Mouse (Mus musculus) heart, adult 2 months (tissue): Measurements from ENCODE around the gene Six4. TPM values are rescaled to one million over a fixed set of nuclear protein-coding genes. Genes with fewer than 3 reads are reported as not detected.

Source experiments
- DNase-seq, 2 experiments: peaks; one replicate each; pipeline ENCODE4 v3.0.0; 2021
- H3K27ac ChIP-seq: fragments of 200-600 bp; 2 replicates; pipeline ENCODE4 v1.8.1; 2022
- H3K27me3 ChIP-seq: fragments of 200-500 bp; 2 replicates; pipeline ENCODE4 v1.6.1; 2012; ENCODE audit warnings: mild to moderate bottlenecking, low read length, inconsistent platforms, mixed read lengths; ENCODE audit not compliant: control insufficient read depth, insufficient read depth
- H3K36me3 ChIP-seq: fragments of 200-500 bp; 2 replicates; pipeline ENCODE4 v1.6.1; 2012; ENCODE audit warnings: low read length, inconsistent platforms; ENCODE audit not compliant: control insufficient read depth, insufficient read depth
- H3K4me1 ChIP-seq: fragments of 200-500 bp; 2 replicates; pipeline ENCODE4 v1.6.1; 2011; ENCODE audit warnings: low read length; ENCODE audit not compliant: control insufficient read depth, insufficient read depth
- H3K4me3 ChIP-seq: fragments of 200-600 bp; 2 replicates; pipeline ENCODE4 v1.8.1; 2022
- H3K79me2 ChIP-seq: fragments of 200-500 bp; replicated peaks from 2 replicates; pipeline ENCODE4 v1.6.1; 2012; ENCODE audit warnings: mild to moderate bottlenecking, inconsistent platforms, low read length, moderate library complexity, mixed read lengths; ENCODE audit not compliant: control insufficient read depth, insufficient read depth
- H3K9ac ChIP-seq: fragments of 200-500 bp; 2 replicates; pipeline ENCODE4 v1.6.1; 2012; ENCODE audit warnings: low read depth, mild to moderate bottlenecking, control low read depth, inconsistent platforms, low read length, mixed read lengths
- CTCF ChIP-seq: fragments of 200-600 bp; IDR thresholded peaks from 2 replicates; pipeline ENCODE4 v1.8.1; 2022; ENCODE audit warnings: antibody characterized with exemption, mild to moderate bottlenecking, moderate library complexity
- EP300 ChIP-seq: fragments of 200-500 bp; IDR thresholded peaks from 2 replicates; pipeline ENCODE4 v1.6.1; 2011; ENCODE audit warnings: low read depth, low read length, control low read depth; ENCODE audit not compliant: insufficient read depth
- POLR2A ChIP-seq: fragments of 200-500 bp; IDR thresholded peaks from 2 replicates; pipeline ENCODE4 v1.6.1; 2011; ENCODE audit warnings: mild to moderate bottlenecking, low read depth, low read length, control low read depth; ENCODE audit not compliant: insufficient read depth
- WGBS: fragments of 180-500 bp; shearing (Covaris S2); methylation state at CpG from one replicate; pipeline ENCODE4 v1.1.7; 2018; 5-methylcytosine and 5-hydroxymethylcytosine counted together
- intact Hi-C: fragments of 180-260 bp; cut with DNase I; formaldehyde crosslinking; loops from one replicate; pipeline ENCODE4 v1.15.1; 2025
- polyA plus RNA-seq: library from polyadenylated mRNA; depleted of rRNA; stranded (reverse); fragments of >200 nt; gene quantifications from 2 replicates; pipeline ENCODE4 v1.2.3, GENCODE M21; 2012
- total RNA-seq, 2 experiments: library from RNA; stranded (reverse); gene quantifications; 2 replicates each; pipeline ENCODE4 v1.2.3; 2021

Six4 gene
- total and polyA plus RNA-seq, 3 experiments: 1.6 to 6.8 (median 3.9) TPM

- intact Hi-C loops: no loop called here
- no peak overlapping the region for H3K4me3 ChIP-seq
- no peaks in the 10 kb centered on the region for H3K79me2 ChIP-seq
- no peaks in the 10 kb centered on the region for H3K36me3 ChIP-seq
- no peak overlapping the region for H3K9ac ChIP-seq
- 67% methylated on average over 3 of the region's 3 CpGs for WGBS
- peaks cover 1% of the 10 kb centered on the region; the same call in 1 of the 2 replicates for H3K4me1 ChIP-seq
- TF ChIP-seq CTCF (no peak), EP300 (no peak), POLR2A (no peak)
- no peak for DNase-seq
- H3K27me3 ChIP-seq: no peaks in the 10 kb centered on the region
- no peak overlapping the region for H3K27ac ChIP-seq
Observed at GRCm38 (mm10) chr12:73140732-73141131, 27.5 kb upstream of the Six4 start.

DNA sequence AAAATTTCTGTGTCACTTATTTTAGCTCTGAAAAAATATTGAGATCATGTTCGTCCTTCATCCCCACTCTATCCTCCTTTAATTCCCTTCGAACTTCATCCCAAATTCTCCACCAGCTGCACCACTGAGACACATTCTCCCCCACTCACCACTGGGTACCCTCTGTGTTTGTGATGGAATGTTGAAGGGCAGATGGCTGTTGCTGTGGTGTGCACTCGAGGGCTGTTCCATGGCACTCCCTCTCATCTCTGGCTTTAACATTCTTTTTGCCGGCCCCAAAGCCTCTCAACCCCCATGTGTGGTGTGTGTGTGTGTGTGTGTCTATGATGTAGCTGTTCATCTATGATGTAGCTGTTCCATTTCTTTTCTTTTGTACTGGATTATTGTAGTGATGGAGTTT is 12.0 kb upstream of the Six4 start:
- no peak for DNase-seq
- WGBS: 59% methylated on average over 4 of the region's 4 CpGs
- no peak overlapping the region for H3K27ac ChIP-seq
- no peaks in the 10 kb centered on the region for H3K27me3 ChIP-seq
- no peak for TF ChIP-seq POLR2A
- TF ChIP-seq EP300: no peak
- no peak for TF ChIP-seq CTCF
- no peak overlapping the region for H3K9ac ChIP-seq
- H3K79me2 ChIP-seq: peaks cover 7% of the 10 kb centered on the region
- no peak overlapping the region for H3K4me3 ChIP-seq
- peaks cover 3% of the 10 kb centered on the region for H3K36me3 ChIP-seq
- intact Hi-C loops: no loop called here
- H3K4me1 ChIP-seq: no peaks in the 10 kb centered on the region; the same call in 1 of the 2 replicates

DNA sequence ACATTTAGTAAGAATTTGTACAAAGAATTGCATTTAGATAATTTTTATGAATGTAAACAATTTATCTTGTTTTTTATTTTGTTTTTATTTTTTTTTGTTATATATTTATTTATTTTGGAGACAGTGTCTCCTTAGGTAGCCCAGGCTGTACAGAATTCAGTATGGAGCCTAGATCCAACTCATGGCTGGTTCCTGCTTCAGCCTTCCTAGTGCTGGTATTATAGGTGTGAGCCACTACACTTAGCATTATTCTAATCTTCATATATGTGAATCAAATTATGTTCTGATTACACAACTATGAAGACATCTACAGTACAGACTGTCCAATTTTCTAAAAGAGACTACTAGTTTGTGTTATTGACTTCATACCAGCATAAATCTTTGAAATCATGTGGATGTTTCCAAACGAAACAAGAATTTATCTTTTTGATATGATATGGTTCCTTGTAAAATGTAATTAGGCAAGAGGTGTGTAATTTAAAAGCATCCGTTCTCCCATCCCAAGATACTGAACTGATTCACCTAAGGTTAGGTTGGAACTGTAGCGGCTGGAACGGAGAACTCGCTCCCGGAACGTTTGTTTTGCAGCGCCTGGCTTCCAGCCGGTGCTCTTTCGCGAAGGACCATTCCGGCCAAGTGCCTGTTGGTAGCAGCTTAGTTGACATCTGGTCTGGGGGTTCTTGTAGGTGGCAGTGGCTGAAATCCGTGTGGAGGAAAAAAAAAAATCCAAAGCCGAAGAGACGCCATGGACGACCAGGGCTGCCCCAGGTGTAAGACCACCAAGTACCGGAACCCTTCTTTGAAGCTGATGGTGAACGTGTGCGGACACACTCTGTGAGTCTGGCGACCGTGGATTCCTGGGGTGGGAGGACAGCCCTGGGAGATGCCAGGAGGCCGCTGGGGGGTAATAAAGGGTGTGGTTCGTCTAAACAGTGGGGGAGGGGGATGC is 10.1 kb upstream of the Six4 start, which contains the start of gene Mnat1:
Gene Mnat1 (plus strand): TSS at position 625 of the 949 bp plus-strand sequence.
- WGBS: 2% methylated on average over 23 of the region's 23 CpGs
- peaks cover 3% of the 10 kb centered on the region for H3K36me3 ChIP-seq
- no peak for TF ChIP-seq CTCF
- peak; percentile 65; the same call in 1 of the 2 replicates for TF ChIP-seq EP300
- peak; percentile 81 for TF ChIP-seq POLR2A
- H3K27ac ChIP-seq: peak within 1 kb of the TSS; percentile 76
- intact Hi-C loops: no loop called here
- H3K4me1 ChIP-seq: no peaks in the 10 kb centered on the region; the same call in 1 of the 2 replicates
- peaks cover 5% of the 10 kb centered on the region for H3K79me2 ChIP-seq
- H3K27me3 ChIP-seq: no peaks in the 10 kb centered on the region
- H3K9ac ChIP-seq: peak within 1 kb of the TSS; percentile 56
- peak within 1 kb of the TSS; percentile 69 for H3K4me3 ChIP-seq
- peak; percentile 84 to 92 for DNase-seq

DNA sequence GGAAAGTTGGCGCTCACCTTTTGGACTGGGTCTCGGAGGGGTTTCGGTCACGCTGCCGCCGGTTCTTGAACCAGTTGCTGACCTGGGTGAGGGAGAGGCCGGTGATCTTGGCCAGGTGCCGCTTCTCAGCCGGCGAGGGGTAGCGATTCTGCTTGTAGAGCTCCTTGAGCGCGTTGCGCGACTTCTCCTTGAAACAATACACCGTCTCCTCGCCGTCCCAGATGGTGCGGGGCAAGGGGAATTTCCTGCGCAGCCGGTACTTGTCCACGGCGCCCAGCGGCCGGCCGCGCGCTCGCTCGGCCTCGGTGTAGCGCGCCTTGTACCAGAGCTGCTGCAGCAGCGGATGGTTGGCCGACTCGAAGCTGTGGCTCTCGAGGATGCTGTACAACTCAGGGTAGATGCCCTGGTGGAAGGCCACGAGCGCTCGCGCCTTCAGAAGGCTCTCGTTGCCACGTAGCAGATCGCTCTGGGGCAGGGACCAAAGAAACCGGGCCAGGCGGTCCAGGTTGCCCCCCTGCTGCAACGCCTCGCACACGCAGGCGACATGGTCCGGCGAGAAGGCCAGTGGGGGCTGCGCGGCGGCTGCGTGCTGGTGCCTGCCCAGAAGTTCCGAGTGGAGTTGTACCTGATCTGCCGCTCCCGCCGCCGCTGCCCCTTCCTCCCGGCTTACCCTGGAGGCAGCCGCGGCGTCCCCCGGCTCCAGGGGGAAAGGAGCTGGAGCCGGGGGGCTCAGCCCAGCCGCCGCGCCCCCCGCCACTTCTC is 749 bp downstream of the Six4 start:
- Histone ChIP-seq H3K79me2 (no peaks in the 10 kb centered on the region), H3K4me1 (peaks cover 1% of the 10 kb centered on the region; the same call in 1 of the 2 replicates), H3K27ac (peak overlapping the region; percentile 57), H3K9ac (peak overlapping the region; percentile 64), H3K27me3 (no peaks in the 10 kb centered on the region; the same call in 1 of the 2 replicates), H3K4me3 (peak overlapping the region; percentile 79), H3K36me3 (no peaks in the 10 kb centered on the region)
- DNase-seq: peak; percentile 39 to 55
- WGBS: under 1% methylated on average over 67 of the region's 71 CpGs
- intact Hi-C loops: loop anchor here (5.0 kb wide), 2 partner anchors 65 to 175 kb away; partner anchors contain the start of genes Slc38a6 and Trmt5
- no peak for TF ChIP-seq POLR2A
- no peak for TF ChIP-seq CTCF
- TF ChIP-seq EP300: no peak

- TF ChIP-seq CTCF: no peak
- TF ChIP-seq EP300: no peak
- TF ChIP-seq POLR2A: no peak
- peak; percentile 26 to 36 for DNase-seq
- peak overlapping the region; percentile 64 for H3K9ac ChIP-seq
- peaks cover 1% of the 10 kb centered on the region; the same call in 1 of the 2 replicates for H3K4me1 ChIP-seq
- H3K79me2 ChIP-seq: no peaks in the 10 kb centered on the region
- intact Hi-C loops: loop anchor here (5.0 kb wide), 2 partner anchors 64 to 176 kb away; partner anchors contain the start of genes Slc38a6 and Trmt5
- peak overlapping the region; percentile 57 for H3K27ac ChIP-seq
- WGBS: 1% methylated on average over 44 of the region's 44 CpGs
- H3K4me3 ChIP-seq: peak overlapping the region; percentile 79
- no peaks in the 10 kb centered on the region for H3K36me3 ChIP-seq
- no peaks in the 10 kb centered on the region; the same call in 1 of the 2 replicates for H3K27me3 ChIP-seq
Observed at GRCm38 (mm10) chr12:73111561-73112325, 1.5 kb downstream of the Six4 start.
